Mouse (Mus musculus) macrophage (primary cell): ENCODE measurements around the gene Ppp1cb. TPM values are rescaled to one million over a fixed set of nuclear protein-coding genes. Genes with fewer than 3 reads are reported as not detected.
"Not testable (repeated sequence)": the region's sequence is repeated elsewhere in the genome, so short reads cannot be mapped to it uniquely, and the experiment has no call there.

ENCODE experiments used
- H3K27ac ChIP-seq: fragments of 350-480 bp; formaldehyde crosslinking; 2 replicates; pipeline ENCODE4 v1.9.0; 2021
- H3K36me3 ChIP-seq: fragments of 350-480 bp; formaldehyde crosslinking; 2 replicates; pipeline ENCODE4 v1.9.0; 2021; ENCODE audit errors: inconsistent target
- H3K4me3 ChIP-seq: fragments of 350-480 bp; formaldehyde crosslinking; 2 replicates; pipeline ENCODE4 v1.9.0; 2021; ENCODE audit errors: inconsistent target
- H3K79me2 ChIP-seq: fragments of 350-480 bp; formaldehyde crosslinking; 2 replicates; pipeline ENCODE4 v1.9.0; 2021; ENCODE audit errors: inconsistent target
- WGBS: methylation state at CpG from one replicate; pipeline ENCODE4 v1.1.7; 2026; ENCODE audit warnings: inconsistent platforms; ENCODE audit not compliant: missing documents; 5-methylcytosine and 5-hydroxymethylcytosine counted together
- polyA plus RNA-seq: library from polyadenylated mRNA; stranded (reverse); fragments of 250-400 nt; gene quantifications from 3 replicates; pipeline ENCODE4 v1.2.4, GENCODE M21; 2018; ENCODE audit warnings: inconsistent platforms

Ppp1cb gene
- polyA plus RNA-seq, 1 experiment from 2014 or later = 125 TPM

DNA sequence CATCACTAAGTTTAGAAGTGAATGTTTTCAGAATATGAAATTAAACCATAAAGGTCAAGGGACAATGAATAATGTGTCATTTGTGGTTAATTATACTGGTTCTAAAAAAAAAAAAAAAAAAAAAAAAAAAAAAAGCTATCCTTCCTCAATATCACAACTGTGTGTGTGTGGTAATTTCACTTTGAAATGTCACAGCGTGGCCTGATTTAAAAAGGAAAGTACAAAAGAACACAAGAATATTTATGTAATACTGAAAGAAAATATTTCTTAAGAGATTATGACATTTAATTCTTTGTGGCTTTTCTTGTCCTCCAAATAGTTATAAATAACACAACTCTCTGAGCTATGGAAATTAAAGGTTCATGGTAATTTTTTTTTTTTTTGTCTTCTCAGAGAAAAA lies 28.2 kb upstream of the Ppp1cb start:
- H3K4me3 ChIP-seq = no peak overlapping the region
- H3K27ac ChIP-seq = no peak overlapping the region
- 0% methylated on average over 1 of the region's 1 CpGs for WGBS
- no peaks in the 10 kb centered on the region for H3K36me3 ChIP-seq
- no peaks in the 10 kb centered on the region for H3K79me2 ChIP-seq

DNA sequence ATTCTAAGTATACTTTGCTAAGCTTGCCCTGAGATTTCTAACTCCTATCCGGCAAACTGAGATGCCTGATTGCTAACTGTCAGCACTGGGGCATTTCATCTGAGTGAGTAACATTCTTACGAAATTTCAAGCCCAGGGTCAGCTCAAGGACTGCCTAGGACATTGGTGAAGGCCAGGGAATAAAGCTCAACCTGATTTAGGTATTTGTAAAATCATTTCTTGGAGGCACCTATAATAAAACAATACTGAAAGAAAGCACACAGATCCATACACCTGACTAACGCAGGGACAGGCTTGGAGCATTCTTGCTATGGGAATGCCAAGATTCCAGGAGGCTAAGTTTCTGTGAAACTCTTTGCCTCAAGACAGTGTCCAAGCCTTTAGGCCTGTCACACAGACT lies 24.3 kb upstream of the Ppp1cb start:
- not testable (repeated sequence) for H3K4me3 ChIP-seq, H3K27ac ChIP-seq
- WGBS = 80% methylated on average over 3 of the region's 3 CpGs

DNA sequence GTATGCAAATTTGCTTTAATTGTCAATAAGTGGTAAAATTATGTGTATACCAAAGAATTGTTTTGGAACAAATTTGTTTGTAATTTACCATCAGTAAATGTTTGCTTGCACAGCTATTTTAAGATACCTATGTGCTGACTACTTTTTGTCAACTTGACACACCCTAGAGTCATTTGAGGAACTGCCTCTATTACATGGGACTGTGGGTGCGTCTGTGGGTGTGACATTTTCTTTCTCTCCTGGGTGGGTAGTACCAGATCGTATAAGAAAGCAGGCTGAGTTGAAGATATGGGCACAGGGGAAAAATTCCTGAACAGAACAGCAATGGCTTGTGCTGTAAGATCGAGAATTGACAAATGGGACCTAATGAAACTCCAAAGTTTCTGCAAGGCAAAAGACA lies 23.0 kb upstream of the Ppp1cb start:
- Histone ChIP-seq H3K36me3 (no peaks in the 10 kb centered on the region), H3K4me3 (no peak overlapping the region), H3K27ac (no peak overlapping the region), H3K79me2 (no peaks in the 10 kb centered on the region)
- 40% methylated on average over 1 of the region's 3 CpGs for WGBS

More for the DNA sequence above, 24.3 kb upstream of the Ppp1cb start:
- H3K79me2 ChIP-seq, H3K36me3 ChIP-seq: not testable (repeated sequence)

DNA sequence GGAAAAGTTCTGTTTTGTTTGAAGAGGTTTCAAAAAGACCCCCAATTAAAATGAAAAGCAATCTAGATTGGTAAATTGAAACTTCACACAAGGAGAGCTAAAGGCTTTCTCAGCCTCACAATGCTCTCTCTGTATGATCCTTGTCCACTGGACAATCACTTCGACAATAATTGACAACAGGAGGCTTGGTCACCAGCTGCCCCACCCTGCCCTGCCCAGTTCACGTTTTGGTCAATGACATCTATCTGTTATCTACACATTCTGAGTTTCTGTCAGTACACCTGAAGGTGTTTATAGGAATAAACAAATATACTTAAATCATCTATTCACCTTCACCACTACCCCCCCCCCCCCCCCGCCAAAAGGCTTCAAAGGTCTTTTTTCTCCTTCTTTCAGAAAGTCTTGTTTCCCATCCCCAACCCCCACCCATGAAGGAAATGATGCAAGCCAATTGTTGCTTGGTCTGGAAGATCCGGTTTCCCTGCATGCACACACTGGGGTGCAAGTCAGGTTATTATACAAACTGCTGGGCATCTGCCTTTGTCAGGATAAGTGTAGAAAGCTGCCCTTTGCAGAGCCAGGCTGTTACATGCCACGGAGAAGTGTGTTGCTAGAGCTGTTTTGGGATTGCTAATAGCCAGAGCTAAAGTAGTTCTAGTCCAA lies 20.6 kb upstream of the Ppp1cb start:
- Histone ChIP-seq H3K79me2 (no peaks in the 10 kb centered on the region), H3K36me3 (no peaks in the 10 kb centered on the region), H3K27ac (no peak overlapping the region), H3K4me3 (no peak overlapping the region)
- WGBS = 29% methylated on average over 4 of the region's 5 CpGs

DNA sequence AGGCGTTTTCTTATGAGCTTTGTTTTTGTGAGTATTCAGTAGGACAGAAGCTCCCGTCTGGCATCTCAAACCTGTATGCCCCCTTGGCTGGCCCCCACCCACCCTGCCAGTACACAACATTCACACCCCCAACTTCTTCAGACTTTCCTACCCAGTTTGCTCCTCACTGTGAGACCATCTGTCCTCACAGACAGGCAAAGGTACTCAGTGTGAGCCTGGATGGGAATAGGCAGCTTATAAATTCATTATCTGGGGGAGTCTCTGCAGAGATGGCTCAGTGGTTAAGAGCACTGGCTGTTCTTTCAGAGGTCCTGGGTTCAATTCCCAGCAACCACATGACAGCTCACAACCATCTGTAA lies 20.1 kb upstream of the Ppp1cb start:
- 78% methylated on average over 2 of the region's 2 CpGs for WGBS

DNA sequence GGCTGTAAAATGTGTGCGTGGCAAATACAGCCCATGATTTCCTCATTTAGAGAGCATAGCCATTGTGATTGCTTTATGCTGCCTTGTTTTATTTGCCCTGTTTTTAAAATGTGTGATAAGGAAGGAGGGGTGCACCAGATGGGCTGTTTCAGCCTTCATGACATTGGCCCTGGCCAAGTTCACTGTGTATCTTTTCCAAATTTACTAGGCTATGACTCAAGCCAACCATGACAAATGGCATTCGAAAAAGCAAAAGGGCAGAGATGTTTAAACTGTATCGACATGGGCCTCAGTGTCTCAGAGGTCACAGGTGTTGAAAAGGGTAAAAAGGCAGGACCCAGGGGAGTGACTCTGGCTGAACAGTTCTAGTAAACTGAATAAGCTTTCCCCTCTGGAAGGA lies 17.3 kb upstream of the Ppp1cb start:
- no peaks in the 10 kb centered on the region for H3K36me3 ChIP-seq
- 94% methylated on average over 3 of the region's 3 CpGs for WGBS
- H3K27ac ChIP-seq = no peak overlapping the region
- H3K79me2 ChIP-seq = no peaks in the 10 kb centered on the region
- no peak overlapping the region for H3K4me3 ChIP-seq

More for the DNA sequence above, 20.1 kb upstream of the Ppp1cb start:
- H3K36me3 ChIP-seq = no peaks in the 10 kb centered on the region
- H3K79me2 ChIP-seq = no peaks in the 10 kb centered on the region
- H3K27ac ChIP-seq = no peak overlapping the region
- no peak overlapping the region for H3K4me3 ChIP-seq

DNA sequence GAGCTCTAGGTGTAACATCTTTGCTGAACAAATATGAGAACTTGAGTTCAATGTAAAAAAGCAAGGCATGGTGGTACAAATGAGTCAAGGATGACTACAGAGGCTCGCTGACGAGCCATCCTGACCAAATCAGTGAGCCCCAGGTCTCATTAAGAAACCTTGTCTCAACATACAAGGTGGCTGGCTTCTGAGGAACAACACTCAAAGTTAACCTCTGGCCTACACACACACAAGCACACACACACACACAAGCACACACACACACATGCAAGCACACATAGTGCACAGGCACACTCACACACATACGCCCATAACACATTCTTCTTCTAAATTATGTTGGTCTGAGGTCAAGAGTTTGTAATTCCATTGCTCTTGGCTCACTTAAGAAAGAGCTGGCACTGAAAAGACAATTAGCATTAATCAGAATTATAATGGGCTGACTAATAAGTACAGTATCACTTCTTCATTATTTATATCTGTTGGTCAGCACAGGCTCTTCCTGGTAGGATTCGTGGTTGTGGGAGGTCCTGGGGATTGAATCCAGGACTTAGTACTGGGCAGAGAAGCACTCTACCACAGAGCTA lies 16.6 kb upstream of the Ppp1cb start:
- Histone ChIP-seq H3K79me2 (no peaks in the 10 kb centered on the region), H3K4me3 (no peak overlapping the region), H3K27ac (no peak overlapping the region), H3K36me3 (no peaks in the 10 kb centered on the region)
- WGBS = 84% methylated on average over 4 of the region's 4 CpGs

DNA sequence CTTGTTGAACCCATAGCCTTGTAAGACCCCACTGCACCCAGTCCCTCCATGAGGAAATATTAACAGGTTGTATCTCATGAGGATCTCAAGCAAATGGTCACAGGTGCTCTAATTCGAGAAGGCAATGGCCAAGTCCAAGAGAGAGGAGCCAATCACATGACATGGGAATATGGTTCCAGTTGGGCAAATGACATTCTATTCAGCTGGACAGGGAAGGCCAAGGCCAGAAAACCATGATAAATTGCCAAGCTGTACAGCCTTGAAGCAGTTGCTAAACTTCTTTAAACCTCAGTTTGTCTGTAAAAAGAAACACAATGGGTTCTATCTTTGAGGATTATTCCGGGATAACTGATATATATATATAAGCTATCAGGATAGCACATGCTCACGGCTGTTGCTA lies 14.7 kb upstream of the Ppp1cb start:
- H3K36me3 ChIP-seq = no peaks in the 10 kb centered on the region
- H3K79me2 ChIP-seq = no peaks in the 10 kb centered on the region
- 86% methylated on average over 3 of the region's 3 CpGs for WGBS
- H3K4me3 ChIP-seq = no peak overlapping the region
- H3K27ac ChIP-seq = no peak overlapping the region

DNA sequence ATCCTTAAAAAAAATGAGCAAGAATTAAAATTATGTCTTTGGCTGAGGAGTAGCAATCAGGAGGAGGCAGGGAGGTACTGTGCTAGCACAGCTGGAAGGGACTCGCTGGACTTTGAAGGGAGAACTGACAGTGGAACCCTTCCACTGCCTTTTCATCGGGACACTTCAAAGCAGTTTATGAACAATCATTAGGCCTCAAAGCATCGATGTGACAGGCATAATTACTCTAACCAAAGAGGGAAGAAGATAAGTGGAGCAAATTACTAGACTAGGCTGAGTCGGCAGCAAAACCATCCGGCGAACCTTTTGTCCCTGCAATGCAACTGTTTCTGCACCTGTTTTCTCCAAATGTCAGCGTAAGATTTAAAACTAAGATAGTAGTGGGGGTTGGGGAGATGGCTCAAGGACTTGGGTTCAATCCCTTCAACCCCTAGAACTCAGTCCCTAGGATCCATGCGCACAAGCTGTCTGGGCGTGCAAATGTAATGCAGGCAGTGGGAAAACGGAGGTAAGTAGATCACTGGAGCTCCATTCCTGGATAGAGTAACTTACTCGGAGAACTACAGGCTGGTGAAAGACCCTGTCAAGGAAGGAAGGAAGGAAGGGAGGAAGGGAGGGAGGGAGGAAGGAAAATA lies 13.2 kb upstream of the Ppp1cb start:
- WGBS = 75% methylated on average over 11 of the region's 11 CpGs
- Histone ChIP-seq H3K36me3 (no peaks in the 10 kb centered on the region), H3K4me3 (no peak overlapping the region), H3K79me2 (no peaks in the 10 kb centered on the region), H3K27ac (no peak overlapping the region)

DNA sequence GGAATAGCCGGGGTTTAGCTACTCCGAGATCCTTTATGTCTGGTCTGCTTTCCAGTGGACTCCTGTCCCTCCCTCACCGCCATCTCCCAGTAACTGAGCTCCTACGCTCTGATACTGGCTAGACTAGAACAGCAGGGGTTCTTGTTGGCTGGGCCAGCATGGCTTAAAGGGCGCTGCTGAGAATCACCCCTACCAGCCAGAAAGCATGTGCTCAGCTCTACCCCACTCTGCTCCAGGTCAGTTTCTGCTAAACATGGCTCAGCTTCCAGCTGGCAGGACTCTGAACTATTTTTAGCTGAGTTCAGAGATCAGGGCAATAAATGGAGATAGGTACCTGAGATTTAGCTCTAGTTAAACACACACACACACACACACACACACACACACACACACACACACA lies 12.2 kb upstream of the Ppp1cb start:
- H3K79me2 ChIP-seq = no peaks in the 10 kb centered on the region
- WGBS = 87% methylated on average over 3 of the region's 5 CpGs
- H3K4me3 ChIP-seq = no peak overlapping the region
- H3K27ac ChIP-seq = no peak overlapping the region
- no peaks in the 10 kb centered on the region for H3K36me3 ChIP-seq

DNA sequence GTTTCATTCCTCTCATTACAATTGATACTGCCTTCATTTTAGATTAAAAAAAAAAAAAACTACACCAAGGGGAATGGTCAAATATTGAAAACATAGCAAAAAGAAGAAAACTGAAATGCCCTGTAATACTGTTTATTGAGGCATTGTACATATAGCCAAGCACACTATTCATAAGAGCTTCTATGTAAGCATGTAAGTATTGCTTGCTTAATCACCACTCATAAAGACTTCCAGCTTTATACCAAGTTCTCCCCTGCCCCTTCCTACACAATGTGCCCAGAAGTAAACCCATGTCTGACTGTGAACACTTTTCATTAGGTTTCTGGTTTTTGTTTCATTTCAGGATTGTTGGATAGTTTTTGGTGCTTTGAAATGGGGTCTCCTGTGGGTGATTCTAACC lies 11.8 kb upstream of the Ppp1cb start:
- Histone ChIP-seq H3K79me2 (no peaks in the 10 kb centered on the region), H3K27ac (no peak overlapping the region), H3K4me3 (no peak overlapping the region), H3K36me3 (no peaks in the 10 kb centered on the region)

DNA sequence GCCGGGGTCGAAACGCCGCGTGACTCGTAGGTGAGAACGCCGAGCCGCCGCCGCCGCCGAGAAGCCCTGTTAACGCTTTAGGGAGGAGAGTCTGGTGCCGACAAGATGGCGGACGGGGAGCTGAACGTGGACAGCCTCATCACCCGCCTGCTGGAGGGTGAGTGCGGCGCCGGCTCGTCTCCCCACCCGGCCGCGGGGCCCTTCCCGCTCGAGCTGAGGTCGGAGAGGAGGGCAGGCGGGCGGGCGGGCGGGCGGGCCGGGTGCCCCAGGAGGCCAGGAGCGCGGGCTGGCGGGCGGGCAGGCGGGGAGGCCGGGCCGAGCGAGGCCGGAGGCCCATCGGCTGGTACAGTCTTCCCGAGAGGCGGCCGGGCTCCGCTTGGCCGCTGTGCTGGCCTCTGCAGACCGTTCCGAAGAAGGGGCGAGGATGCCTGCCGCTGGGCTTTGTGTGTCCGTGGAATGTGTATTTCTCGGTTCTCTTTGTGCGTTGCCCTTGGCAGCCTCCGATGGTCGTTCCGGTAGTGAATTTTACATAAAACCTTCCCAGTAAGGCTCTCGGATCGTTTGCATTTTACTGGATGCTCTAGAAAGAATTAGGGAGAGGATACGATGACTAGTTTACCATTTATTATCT lies 723 bp downstream of the Ppp1cb start:
- no peaks in the 10 kb centered on the region for H3K36me3 ChIP-seq
- WGBS = under 1% methylated on average over 44 of the region's 63 CpGs
- H3K79me2 ChIP-seq = peaks cover 50% of the 10 kb centered on the region
- H3K27ac ChIP-seq = peak overlapping the region; percentile 74
- H3K4me3 ChIP-seq = peak overlapping the region; percentile 94

DNA sequence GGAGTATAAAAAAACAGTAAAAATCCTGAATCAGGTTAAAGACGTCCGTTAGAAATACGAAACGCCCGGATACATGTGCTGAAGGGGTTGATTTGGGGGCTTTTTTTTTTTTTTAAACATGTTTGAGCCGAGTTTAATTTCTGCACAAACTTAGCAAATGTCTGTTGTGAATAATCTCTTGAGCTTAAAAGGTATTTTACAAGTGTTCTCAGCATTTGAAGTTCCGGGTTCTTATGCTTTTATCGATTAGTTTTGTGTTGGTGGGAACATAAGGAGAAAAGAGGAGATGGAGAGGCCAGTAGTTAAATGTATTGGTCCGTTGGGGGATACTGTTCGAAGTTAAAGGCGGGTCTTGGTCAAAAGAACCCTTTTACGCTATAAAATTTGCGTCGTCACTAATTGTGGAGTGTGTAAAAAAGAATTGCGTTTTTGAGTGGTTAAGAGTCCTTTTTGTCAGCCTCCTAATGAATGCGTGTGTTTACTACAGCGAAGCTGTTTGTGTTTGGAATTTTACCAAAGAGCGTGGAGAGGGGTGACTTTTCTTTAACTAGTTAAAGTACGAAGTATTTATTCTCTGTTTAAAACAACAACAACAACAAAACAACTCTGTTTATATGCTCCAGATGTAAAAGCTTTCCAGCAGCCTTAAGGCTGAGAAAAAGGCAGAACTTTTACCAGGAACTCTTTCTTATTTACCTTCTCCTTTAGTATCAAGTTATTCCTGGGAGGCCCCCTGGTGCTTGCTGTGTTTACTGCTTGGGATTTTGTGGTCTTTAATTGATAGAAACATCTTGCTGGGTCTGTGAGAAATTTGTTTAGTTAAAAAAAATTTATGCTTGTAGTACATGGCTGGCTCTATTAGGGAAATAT lies 1.5 kb downstream of the Ppp1cb start:
- peak overlapping the region; percentile 74 for H3K27ac ChIP-seq
- H3K4me3 ChIP-seq = peak overlapping the region; percentile 94
- H3K36me3 ChIP-seq = no peaks in the 10 kb centered on the region
- WGBS = 1% methylated on average over 19 of the region's 19 CpGs
- H3K79me2 ChIP-seq = peaks cover 57% of the 10 kb centered on the region

DNA sequence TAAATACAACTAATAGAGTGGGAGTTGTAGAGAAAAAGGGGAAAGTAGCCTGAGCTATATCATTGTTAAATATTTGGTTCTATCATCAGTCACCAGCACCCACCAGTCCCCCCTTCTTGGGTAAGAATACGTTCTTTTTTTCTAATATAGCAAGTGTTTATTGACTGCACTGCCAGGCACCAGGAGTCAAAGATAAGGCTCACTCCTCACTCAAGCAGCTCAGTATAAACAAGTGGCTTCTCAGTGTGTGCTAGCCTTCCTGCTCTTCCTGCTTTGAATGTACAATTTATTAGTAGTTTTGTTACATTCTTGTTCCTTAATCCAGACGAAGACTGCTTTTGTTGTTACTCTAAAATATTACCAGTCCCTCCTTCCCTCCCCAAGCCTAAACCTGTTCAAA lies 2.3 kb downstream of the Ppp1cb start:
- H3K27ac ChIP-seq = no peak overlapping the region

More for the DNA sequence above, 2.3 kb downstream of the Ppp1cb start:
- WGBS = 29% methylated on average over 2 of the region's 2 CpGs
- Histone ChIP-seq H3K36me3 (no peaks in the 10 kb centered on the region), H3K79me2 (peaks cover 66% of the 10 kb centered on the region), H3K4me3 (no peak overlapping the region)
